Mouse (Mus musculus) urinary bladder, postnatal 14 days (tissue): Measurements from ENCODE around the gene Hist1h4k.
A peak's percentile ranks its signal among the peaks of the same experiment; 100 is the strongest.
"Not testable (repeated sequence)": the region's sequence is repeated elsewhere in the genome, so short reads cannot be mapped to it uniquely, and the experiment has no call there.

Experiments
- DNase-seq: peaks from one replicate; pipeline ENCODE4 v3.0.0; 2021; ENCODE audit warnings: low spot score

Gene Hist1h4k

GRCm38 (mm10) chr13:21750159-21751017, at the start of gene Hist1h4k:
Gene Hist1h4k (minus strand): TSS chr13:21750505.
- peak; percentile 93 for DNase-seq

GRCm38 (mm10) chr13:21797163-21797562, 46.9 kb upstream of the Hist1h4k start:
- DNase-seq = not testable (repeated sequence)

- DNase-seq = no peak
Measured at GRCm38 (mm10) chr13:21795584-21795983, 45.3 kb upstream of the Hist1h4k start.

GRCm38 (mm10) chr13:21790601-21791283, 40.4 kb upstream of the Hist1h4k start:
- DNase-seq = no peak

- DNase-seq = no peak
Measured at GRCm38 (mm10) chr13:21789925-21790324, 39.6 kb upstream of the Hist1h4k start.

GRCm38 (mm10) chr13:21787760-21788593, 37.7 kb upstream of the Hist1h4k start:
- no peak for DNase-seq

GRCm38 (mm10) chr13:21786899-21787629, 36.8 kb upstream of the Hist1h4k start, which contains the start of the genes Hist1h2an and Hist1h2bp:
Gene Hist1h2an (minus strand): TSS chr13:21787218.
Gene Hist1h2bp (plus strand): TSS chr13:21787461.
- DNase-seq = peak; percentile 86

- DNase-seq = no peak
Measured at GRCm38 (mm10) chr13:21786189-21786898, 36.0 kb upstream of the Hist1h4k start.

GRCm38 (mm10) chr13:21784311-21784710, 34.0 kb upstream of the Hist1h4k start:
- no peak for DNase-seq

- peak; percentile 7 for DNase-seq
Measured at GRCm38 (mm10) chr13:21783734-21784161, 33.4 kb upstream of the Hist1h4k start.

- DNase-seq = peak; percentile 47
Measured at GRCm38 (mm10) chr13:21783255-21783617, 32.9 kb upstream of the Hist1h4k start, which contains the start of gene Hist1h3i. Gene Hist1h3i (minus strand): TSS chr13:21783370.

- not testable (repeated sequence) for DNase-seq
Measured at GRCm38 (mm10) chr13:21782361-21783254, 32.3 kb upstream of the Hist1h4k start.

GRCm38 (mm10) chr13:21781639-21782038, 31.3 kb upstream of the Hist1h4k start:
- no peak for DNase-seq

- no peak for DNase-seq
Measured at GRCm38 (mm10) chr13:21781021-21781555, 30.8 kb upstream of the Hist1h4k start.

- DNase-seq = peak; percentile 73
Measured at GRCm38 (mm10) chr13:21779767-21780731, 29.7 kb upstream of the Hist1h4k start, which contains the start of gene Hist1h1b. Gene Hist1h1b (minus strand): TSS chr13:21780625.

- DNase-seq = peak; percentile 69
Measured at GRCm38 (mm10) chr13:21778814-21779766, 28.8 kb upstream of the Hist1h4k start.

- DNase-seq = no peak
Measured at GRCm38 (mm10) chr13:21755707-21756106, 5.4 kb upstream of the Hist1h4k start.
